Mouse (Mus musculus) spleen, adult 12 weeks (tissue): ENCODE measurements around the gene Rftn1.
A peak's percentile ranks its signal among the peaks of the same experiment; 100 is the strongest.

Experiments
- DNase-seq: peaks from one replicate; pipeline ENCODE4 v3.0.0; 2022; ENCODE audit warnings: low spot score

Rftn1 gene

DNA sequence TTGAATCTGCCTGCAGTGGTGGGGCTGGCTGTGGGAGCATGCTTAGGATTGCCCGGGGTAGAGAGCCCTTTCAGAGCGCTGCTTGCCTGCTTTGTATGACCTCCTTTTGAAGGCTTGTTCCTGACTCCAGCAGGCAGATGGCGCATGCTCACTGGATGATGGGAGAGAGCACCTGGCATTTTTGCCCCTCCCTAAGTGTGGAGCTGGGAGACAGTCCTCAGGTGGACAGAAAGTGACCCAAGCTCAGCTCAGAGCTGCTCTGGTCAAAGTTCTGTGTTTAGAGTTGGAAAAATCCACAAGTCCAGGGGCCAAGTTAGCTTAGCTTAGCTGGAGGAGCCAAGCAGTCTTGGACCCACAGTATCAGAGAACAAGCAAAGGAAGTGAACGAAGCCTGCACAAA is 208.9 kb downstream of the Rftn1 start:
- no peak for DNase-seq

DNA sequence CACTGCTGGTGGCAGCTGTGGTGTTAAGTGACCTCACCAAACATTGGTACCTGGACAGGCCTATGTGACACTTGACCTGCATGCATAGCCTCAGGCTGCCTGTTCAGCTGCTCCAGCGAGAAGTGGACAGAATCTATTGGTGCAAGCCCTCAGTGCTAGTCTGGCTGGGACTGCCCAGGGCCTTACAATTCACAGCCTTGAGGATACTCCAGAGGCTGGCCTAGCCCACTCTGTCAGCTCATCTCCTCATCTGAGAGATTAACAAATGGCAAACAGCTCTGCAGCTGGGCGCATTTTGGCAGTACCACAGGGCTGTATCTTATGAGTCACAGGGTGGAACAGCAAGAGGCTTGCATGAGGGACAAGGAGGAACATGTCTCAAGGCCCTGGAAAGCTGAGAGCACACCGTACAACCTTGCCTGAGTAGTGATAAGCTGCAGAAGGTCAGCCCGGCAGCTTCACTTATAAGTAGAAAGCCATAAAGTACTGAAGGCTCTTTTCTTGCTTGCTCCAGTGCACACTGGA is 210.7 kb downstream of the Rftn1 start:
- DNase-seq: no peak

DNA sequence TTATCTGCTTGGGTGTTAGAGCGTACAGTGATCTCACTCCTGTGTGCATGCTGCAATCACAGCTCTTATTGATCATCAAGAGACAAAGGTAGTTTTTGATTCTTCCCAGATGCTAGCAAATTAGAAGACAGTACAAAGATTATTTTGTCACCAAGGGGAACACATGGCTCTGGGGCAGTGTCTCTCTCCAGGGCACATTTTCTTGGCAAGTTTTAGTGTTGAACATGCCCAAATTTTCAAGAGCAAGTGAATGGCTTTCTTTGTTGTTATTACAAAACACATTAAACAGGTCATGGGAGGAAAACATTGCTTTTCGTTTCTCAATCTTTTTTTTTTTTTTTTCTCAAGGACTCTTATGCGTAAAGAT is 213.1 kb downstream of the Rftn1 start:
- no peak for DNase-seq

DNA sequence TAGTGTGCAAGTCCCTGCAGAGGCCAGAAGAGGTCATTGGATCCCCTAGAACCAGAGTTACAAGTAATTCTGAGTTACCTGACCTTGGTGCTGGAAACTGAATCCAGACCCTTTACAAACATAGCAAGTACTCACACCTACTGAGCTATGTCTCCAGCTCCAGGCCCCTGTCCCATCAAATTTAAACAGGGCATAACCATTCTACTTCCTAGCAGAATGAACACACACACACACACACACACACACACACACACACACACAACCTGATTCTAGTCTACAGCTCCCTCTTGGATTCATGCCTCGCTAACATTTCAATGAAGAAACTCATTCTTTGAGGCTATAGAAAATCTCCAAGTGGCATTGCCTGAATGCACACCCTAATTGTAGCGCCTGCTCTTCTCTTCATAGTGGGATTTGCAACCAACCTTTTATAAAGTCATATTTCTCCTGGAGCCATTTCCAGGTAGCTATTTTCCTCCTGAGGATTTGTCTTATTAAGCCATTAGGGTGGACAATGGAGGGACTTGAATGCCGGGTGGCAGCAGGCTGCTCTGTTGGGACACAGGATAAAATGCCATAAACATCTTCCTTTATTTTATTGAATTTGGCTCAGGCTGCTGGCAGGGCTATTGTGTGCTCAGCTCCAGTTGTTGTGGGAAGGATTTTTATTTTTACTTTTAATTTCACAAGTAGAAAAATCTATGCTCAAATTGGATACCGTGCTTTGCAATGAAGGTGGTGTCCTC is 213.6 kb downstream of the Rftn1 start:
- no peak for DNase-seq

DNA sequence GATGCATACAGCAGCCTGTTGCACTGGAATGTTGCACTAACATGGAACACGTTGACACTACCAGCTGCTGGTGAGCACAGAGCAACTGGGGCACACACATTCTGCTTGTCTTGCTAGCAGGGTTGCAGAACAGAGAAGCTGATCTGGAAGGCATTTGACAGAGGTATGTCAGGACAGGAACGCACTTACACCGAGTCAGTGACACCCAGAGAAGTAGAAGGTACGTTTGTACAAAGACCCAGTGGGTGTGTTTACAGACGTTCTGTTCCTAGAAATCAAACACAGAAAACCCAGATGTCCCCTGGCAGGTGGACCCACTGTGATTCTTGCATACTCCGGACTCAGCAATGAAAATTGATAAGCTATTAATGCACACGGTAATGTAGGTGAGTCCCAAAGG is 215.0 kb downstream of the Rftn1 start:
- no peak for DNase-seq

DNA sequence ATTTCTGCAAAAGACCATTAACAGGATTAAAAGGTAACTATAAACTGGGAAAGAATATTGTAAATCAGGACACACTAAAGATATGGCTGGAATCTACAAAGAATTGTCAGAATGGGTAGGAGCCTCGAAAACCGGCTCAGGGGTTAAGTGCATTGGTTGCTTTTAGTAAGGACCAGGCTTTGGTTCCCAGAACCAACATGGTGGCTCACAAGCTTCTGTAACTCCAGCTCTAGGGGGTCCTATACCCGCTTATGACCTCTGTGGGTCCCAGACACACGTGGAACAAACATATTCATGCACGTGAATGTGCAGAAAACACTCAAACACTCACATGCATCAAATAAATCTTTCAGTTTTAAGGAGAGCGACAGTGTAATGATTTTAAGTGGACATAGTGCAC is 215.5 kb downstream of the Rftn1 start:
- no peak for DNase-seq

DNA sequence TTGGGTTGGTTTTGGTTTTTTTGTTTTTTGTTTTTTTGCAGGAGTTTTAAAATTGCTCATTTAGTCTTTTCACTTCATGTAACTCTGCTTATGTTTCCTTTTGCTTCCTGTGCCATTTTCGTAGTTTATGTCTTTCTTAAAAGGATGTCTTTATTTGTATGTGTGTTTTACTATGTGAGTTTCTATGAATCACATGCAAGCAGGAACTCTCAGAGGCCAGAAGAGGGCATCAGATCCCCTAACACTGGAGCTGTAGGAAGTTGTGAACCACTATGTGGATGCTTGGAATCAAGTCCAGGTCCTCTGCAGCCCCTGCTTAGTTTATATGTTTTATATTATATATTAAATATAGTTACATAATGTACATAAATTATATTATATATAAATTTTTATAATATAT is 218.3 kb downstream of the Rftn1 start:
- DNase-seq: no peak

DNA sequence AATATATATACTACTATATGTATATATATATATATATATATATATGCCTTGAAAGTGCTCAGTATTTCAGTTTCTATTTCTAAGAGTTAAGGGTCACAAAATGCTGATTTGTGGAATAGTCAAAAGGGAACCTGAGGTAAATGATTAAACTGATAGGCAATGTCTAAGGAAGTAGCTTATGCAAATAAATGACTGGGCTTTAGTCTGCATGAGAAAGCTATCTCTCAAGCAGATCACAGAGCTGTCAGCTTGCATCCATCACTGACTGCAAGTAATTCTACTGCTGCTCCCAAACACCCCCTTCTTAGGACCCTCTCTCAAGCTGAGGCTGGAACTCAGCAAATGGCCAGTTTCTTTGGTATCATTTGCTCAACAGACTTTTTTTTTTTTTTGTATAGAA is 219.4 kb downstream of the Rftn1 start:
- no peak for DNase-seq

DNA sequence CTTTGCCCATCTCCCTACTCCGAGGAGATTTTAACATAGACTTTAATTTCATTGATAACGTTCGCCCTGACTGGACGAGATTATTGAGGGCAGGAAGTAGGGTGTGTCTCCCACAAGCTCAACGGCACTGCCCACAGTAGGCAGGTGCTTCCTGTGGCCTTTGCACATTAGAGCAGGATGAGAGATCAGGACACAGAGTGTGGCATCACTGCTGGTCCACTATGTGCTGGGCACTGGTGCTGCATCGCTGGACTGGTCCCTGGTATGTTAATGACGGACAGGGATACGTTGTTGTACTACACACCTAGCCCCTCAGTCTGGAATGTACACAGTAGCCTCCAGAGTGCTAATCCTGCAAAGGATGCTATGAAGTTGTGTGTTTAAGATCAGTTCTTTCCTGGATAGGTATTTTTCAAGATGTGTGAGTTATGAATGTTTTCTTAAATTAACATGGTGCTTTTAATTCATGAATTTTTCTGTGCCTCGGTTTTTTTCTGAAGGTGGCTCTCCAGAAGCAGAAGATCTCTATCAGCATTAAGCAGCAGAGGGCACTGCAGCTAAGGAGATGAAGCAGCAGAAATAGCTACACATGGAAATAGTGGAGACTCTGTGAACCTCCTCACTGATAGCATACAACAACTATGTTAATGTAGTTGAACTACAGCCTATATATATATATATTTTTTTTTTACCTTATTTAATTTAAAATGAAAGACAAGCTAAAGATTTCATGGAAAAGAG is 221.8 kb downstream of the Rftn1 start:
- DNase-seq: peak; percentile 24

DNA sequence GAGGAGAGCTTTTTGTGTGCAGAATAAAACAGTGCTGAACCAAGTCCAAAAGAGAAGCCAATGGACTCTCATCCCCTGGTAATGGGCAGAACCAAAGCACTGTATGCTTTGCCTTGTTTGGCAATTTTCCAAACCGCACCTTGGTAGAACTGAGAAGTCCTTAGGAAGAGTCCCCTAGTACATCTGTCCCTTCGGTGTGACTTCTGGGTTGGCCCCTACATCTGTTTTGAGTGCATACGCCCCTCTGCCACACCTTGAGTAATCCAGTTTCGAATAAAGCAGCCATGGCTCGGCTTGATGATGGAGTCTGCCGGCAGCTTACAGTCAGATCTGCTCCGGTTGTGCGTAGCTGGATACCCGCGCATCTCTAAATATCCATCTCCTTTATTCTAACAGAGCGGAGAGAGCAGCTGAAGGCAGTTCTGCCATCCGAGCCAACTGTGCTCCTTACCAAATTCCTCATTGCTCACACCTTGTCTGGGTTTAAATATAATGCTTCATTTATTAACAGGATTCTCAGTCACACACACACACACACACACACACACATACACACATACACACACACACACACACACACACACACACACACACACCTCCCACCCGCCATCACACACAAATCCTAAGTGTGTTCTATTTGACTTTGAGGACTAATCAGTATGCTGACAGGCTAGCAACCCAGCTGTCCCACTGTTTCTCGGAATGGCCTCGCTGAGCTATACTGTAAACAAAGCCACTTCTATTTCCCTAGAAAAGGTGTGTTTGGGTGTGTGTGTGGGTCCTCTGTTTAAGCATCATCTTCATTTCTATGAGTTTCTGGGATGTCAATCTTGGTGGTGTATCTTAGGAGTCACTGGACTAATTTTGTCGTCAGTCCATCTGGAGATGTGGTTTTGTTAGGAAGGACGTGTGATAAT is 224.4 kb downstream of the Rftn1 start:
- no peak for DNase-seq

DNA sequence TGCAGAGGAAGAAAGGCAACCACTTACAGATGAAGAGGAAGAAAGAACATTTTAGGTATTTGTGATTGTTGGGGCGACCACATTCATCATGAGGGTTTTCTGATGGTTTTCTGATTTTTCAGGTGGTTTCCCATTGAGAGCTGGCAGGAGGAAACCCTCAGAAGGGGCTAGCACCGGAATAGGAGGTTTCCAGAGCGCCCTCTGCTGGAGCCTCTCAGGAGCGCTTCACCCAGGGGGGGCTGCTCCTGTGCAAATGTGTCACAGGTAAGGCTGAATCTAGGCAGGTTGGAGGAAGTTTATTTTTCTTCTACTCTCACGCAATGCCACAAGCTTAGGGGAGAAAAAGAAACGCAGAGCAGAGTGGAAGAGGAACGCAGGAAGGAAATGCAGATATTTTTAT is 225.4 kb downstream of the Rftn1 start:
- no peak for DNase-seq

DNA sequence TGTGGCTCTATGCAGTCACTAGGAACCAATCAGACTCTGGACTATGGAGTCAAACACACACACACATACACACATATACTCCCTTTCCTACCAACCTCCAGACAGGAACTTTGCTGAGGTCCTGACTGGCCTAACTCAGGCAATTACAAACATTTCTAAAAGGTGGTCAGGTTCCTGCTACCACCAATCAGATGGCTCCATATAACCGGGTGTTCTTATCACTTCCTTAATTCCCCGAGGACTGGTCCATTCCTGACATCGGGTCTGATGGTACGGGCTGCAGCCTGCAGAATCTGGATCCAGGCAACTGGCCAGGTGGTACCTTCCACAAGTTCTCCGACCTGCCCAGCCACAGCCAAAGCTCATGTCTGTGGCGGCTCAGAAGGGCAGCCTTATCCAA is 226.0 kb downstream of the Rftn1 start:
- DNase-seq: no peak

DNA sequence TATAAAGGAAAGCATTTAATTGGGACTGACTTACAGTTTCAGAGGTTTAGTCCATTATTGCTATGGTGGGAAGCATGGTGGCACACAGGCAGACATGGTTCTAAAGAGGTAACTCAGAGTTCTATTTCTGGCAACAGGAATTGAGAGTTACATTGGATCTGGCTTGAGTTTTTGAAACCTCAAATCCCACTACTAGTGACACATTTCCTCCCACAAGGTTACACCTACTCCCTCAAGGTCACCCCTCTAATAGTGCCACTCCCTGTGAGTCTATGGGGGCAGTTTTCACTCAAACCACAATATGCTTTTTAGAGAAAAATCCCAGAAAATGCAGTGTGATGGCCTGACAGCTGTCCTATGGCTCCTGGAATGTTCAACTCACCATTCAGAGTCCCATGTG is 231.5 kb downstream of the Rftn1 start:
- DNase-seq: no peak

DNA sequence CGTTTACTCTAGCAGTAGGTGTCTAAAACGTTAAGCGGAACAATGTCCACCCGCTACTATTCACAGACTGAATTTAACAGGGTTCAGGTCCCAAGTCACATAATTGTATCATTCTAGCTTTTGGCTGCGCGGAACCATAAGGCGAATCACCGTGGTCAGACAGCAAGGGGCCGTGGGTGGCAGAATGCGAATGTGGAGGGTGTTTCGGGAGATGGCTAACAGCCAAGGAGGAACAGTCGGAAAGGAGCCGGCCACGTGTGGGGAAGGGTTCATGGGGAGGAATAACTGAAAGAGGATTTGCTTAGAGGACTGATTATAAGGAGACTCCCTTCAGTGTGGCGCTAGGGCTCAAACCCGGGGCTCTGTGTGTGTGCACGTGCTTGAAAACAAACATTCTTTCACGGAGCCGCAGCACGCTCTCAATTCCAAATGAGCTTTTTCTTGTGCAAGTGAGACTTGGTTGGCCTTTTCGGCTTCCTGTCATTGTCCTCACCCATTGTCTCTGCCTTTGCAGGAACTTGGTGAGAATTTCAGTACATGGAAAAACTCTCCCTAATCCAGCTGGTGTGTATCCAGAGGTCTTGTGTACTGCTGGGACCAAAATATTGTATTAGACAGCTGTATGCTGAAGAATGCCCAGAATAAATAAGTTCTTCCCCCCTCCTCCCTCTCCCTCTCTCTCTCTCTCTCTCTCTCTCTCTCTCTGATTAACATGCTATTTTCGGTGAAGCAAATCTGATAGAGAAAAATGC is 238.4 kb downstream of the Rftn1 start:
- DNase-seq: no peak

DNA sequence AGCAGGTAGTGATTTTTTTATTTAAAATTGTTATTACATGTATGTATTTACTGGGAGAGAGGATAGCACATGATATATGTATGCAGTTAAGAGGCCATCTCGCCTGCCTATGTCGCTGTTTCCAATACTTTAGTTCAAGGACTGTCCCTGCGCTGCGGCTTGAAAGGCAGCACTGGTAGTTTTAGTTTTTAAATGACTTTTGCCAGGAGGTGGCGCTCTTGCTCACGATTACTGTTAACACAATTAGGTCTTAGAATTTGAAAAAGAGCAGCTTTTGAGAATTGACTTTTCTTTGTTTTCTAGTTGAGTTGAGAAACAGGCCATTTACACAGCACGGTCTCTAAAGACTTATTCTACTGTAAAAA is 239.0 kb downstream of the Rftn1 start:
- DNase-seq: peak; percentile 64

DNA sequence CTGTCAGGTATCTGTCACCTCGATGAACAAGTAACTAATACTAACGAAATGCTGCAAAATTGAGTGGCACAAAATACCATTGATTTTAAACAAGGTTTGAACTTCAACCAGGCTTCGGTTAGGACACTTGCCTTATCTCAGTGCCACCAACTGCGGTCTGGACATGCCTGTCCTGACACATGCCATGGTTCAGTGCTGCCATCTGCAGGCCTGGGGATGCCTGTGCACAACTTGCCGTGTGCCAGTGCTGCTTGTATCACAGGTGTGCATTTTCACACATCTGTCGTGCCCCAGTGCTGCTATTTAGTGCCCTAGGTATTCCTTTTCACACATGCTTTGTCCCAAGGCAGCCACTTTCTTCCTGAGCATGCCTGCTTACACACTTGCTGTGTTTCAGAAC is 247.8 kb downstream of the Rftn1 start:
- peak; percentile 15 for DNase-seq
